Mouse (Mus musculus): ENCODE results near the gene Zfp710. TPM values are rescaled to one million over a fixed set of nuclear protein-coding genes. Genes with fewer than 3 reads are reported as not detected.

The Zfp710 gene
- total and polyA plus RNA-seq, 2 experiments from 2014 or later = 10.7 to 33.6 TPM

GRCm38 (mm10) chr7:80063902-80064736 lies 39.5 kb downstream of the Zfp710 start:
- DNase-seq (ENCODE audit: low spot score) (no peak), ATAC-seq (ENCODE audit: low FRiP score) (no peak)
- no peak for TF ChIP-seq CTCF (IDR thresholded peaks at IDR 0.05)
- no peaks in the 10 kb centered on the region for H3K27me3 ChIP-seq (ENCODE audit: insufficient read depth, low read length)
- peak overlapping the region; percentile 20; the same call in 1 of the 2 replicates for H3K4me2 ChIP-seq (ENCODE audit: low read depth, low read length, poor library complexity, severe bottlenecking)
- H3K9me3 ChIP-seq (ENCODE audit: low read length) = no peaks in the 10 kb centered on the region
- H3K27ac ChIP-seq (ENCODE audit: low read depth, low read length) = no peak overlapping the region
- H3K36me3 ChIP-seq (ENCODE audit: insufficient read depth, low read length) = no peaks in the 10 kb centered on the region
- H3K9ac ChIP-seq (replicated peaks; ENCODE audit: low read length, poor library complexity, severe bottlenecking) = peak overlapping the region; percentile 36; the same call in 1 of the 2 replicates
- peaks cover 10% of the 10 kb centered on the region; the same call in 1 of the 2 replicates for H3K4me1 ChIP-seq (ENCODE audit: insufficient read depth, low read length)
- WGBS = 48% methylated on average over 15 of the region's 15 CpGs
- H3K4me3 ChIP-seq (ENCODE audit: low read depth, low read length) = no peak overlapping the region

- 77% methylated on average over 3 of the region's 3 CpGs for WGBS
- no peak overlapping the region for H3K4me2 ChIP-seq (ENCODE audit: low read depth, low read length, poor library complexity, severe bottlenecking)
- H3K27me3 ChIP-seq (ENCODE audit: insufficient read depth, low read length) = no peaks in the 10 kb centered on the region
- H3K4me1 ChIP-seq (ENCODE audit: insufficient read depth, low read length) = peaks cover 20% of the 10 kb centered on the region
- no peak overlapping the region for H3K27ac ChIP-seq (ENCODE audit: low read depth, low read length)
- H3K9ac ChIP-seq (replicated peaks; ENCODE audit: low read length, poor library complexity, severe bottlenecking) = no peak overlapping the region
- H3K36me3 ChIP-seq (ENCODE audit: insufficient read depth, low read length) = no peaks in the 10 kb centered on the region
- no peaks in the 10 kb centered on the region for H3K9me3 ChIP-seq (ENCODE audit: low read length)
- no peak overlapping the region for H3K4me3 ChIP-seq (ENCODE audit: low read depth, low read length)
- no peak for ATAC-seq (ENCODE audit: low FRiP score)
- DNase-seq (ENCODE audit: low spot score) = no peak
- TF ChIP-seq CTCF (IDR thresholded peaks at IDR 0.05) = no peak
These were observed 40.6 kb downstream of the Zfp710 start for GRCm38 (mm10) chr7:80065250-80065649.

GRCm38 (mm10) chr7:80066675-80067455 lies 42.3 kb downstream of the Zfp710 start:
- no peak for TF ChIP-seq CTCF (IDR thresholded peaks at IDR 0.05)
- H3K4me1 ChIP-seq (ENCODE audit: insufficient read depth, low read length) = peaks cover 27% of the 10 kb centered on the region
- WGBS = 76% methylated on average over 13 of the region's 13 CpGs

GRCm38 (mm10) chr7:80068341-80068740 lies 43.7 kb downstream of the Zfp710 start:
- peaks cover 36% of the 10 kb centered on the region for H3K4me1 ChIP-seq (ENCODE audit: insufficient read depth, low read length)
- no peak overlapping the region for H3K4me3 ChIP-seq (ENCODE audit: low read depth, low read length)
- ATAC-seq (ENCODE audit: low FRiP score) (no peak), DNase-seq (ENCODE audit: low spot score) (no peak)
- no peak overlapping the region for H3K27ac ChIP-seq (ENCODE audit: low read depth, low read length)
- TF ChIP-seq CTCF (IDR thresholded peaks at IDR 0.05) = no peak
- no peaks in the 10 kb centered on the region for H3K36me3 ChIP-seq (ENCODE audit: insufficient read depth, low read length)
- no peaks in the 10 kb centered on the region for H3K27me3 ChIP-seq (ENCODE audit: insufficient read depth, low read length)
- no peaks in the 10 kb centered on the region for H3K9me3 ChIP-seq (ENCODE audit: low read length)
- H3K9ac ChIP-seq (replicated peaks; ENCODE audit: low read length, poor library complexity, severe bottlenecking) = no peak overlapping the region
- WGBS = 55% methylated on average over 5 of the region's 7 CpGs
- no peak overlapping the region for H3K4me2 ChIP-seq (ENCODE audit: low read depth, low read length, poor library complexity, severe bottlenecking)

More at GRCm38 (mm10) chr7:80066675-80067455, 42.3 kb downstream of the Zfp710 start:
- Histone ChIP-seq H3K4me3 (ENCODE audit: low read depth, low read length) (no peak overlapping the region), H3K9ac (replicated peaks; ENCODE audit: low read length, poor library complexity, severe bottlenecking) (no peak overlapping the region), H3K27ac (ENCODE audit: low read depth, low read length) (no peak overlapping the region), H3K4me2 (ENCODE audit: low read depth, low read length, poor library complexity, severe bottlenecking) (no peak overlapping the region), H3K27me3 (ENCODE audit: insufficient read depth, low read length) (no peaks in the 10 kb centered on the region), H3K9me3 (ENCODE audit: low read length) (no peaks in the 10 kb centered on the region), H3K36me3 (ENCODE audit: insufficient read depth, low read length) (no peaks in the 10 kb centered on the region)
- no peak for DNase-seq (ENCODE audit: low spot score)
- no peak for ATAC-seq (ENCODE audit: low FRiP score)

- H3K4me2 ChIP-seq (ENCODE audit: low read depth, low read length, poor library complexity, severe bottlenecking) = no peak overlapping the region
- 12% methylated on average over 13 of the region's 13 CpGs for WGBS
- H3K9ac ChIP-seq (replicated peaks; ENCODE audit: low read length, poor library complexity, severe bottlenecking) = peak overlapping the region; percentile 24
These were observed 45.2 kb downstream of the Zfp710 start for GRCm38 (mm10) chr7:80069615-80070327.

More at GRCm38 (mm10) chr7:80069615-80070327, 45.2 kb downstream of the Zfp710 start:
- ATAC-seq (ENCODE audit: low FRiP score) (peak; percentile 52; the same call in 1 of the 2 replicates), DNase-seq (ENCODE audit: low spot score) (peak; percentile 70)
- H3K9me3 ChIP-seq (ENCODE audit: low read length) = no peaks in the 10 kb centered on the region
- TF ChIP-seq CTCF (IDR thresholded peaks at IDR 0.05) = no peak
- no peaks in the 10 kb centered on the region for H3K36me3 ChIP-seq (ENCODE audit: insufficient read depth, low read length)
- H3K27me3 ChIP-seq (ENCODE audit: insufficient read depth, low read length) = no peaks in the 10 kb centered on the region
- peaks cover 31% of the 10 kb centered on the region for H3K4me1 ChIP-seq (ENCODE audit: insufficient read depth, low read length)
- peak overlapping the region; percentile 72 for H3K27ac ChIP-seq (ENCODE audit: low read depth, low read length)
- H3K4me3 ChIP-seq (ENCODE audit: low read depth, low read length) = no peak overlapping the region
